Mouse (Mus musculus) large intestine, adult 2 months (tissue): ENCODE measurements at regions not wholly inside any gene's neighbourhood (a gene's known extent, or its start where the extent isn't known, plus 50 kb on each side); places are given as distances from the start of the nearest gene placed in this dataset.

Experiments
- DNase-seq: peaks from one replicate; pipeline ENCODE4 v3.0.0-alpha.2; 2012; ENCODE audit warnings: low read depth, low spot score
- WGBS: fragments of 180-500 bp; shearing (Covaris S2); methylation state at CpG from one replicate; pipeline ENCODE4 v1.1.7; 2018; 5-methylcytosine and 5-hydroxymethylcytosine counted together

GRCm38 (mm10) chr16:95647854-95648253, 54.0 kb upstream of the Ets2 start:
- DNase-seq = peak; percentile 46
- WGBS = 10% methylated on average over 13 of the region's 13 CpGs

- WGBS = 57% methylated on average over 15 of the region's 15 CpGs
- no peak for DNase-seq
These were observed 56.6 kb upstream of the Erg start for GRCm38 (mm10) chr16:95642784-95643590.

DNA sequence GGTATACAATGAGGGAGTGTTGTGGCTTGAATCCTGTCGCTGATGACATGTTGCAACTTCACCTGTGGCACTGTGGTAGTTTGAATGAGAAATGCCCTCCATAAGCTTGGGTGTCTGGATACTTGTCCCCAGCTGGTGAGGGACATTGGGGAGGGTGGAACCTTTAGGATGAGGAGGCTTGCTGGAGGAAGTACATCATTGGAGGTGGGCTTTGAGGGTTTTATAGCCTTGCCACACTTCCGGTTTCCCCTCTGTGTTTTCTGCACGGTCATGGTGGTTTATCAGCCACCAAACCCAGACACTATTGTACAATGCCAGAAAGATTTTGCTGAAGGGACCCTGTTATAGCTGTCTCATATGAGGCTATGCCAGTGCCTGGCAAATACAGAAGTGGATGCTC, 54.3 kb upstream of the Erg start:
- 75% methylated on average over 3 of the region's 3 CpGs for WGBS
- DNase-seq = no peak

GRCm38 (mm10) chr16:95639677-95640076, 53.3 kb upstream of the Erg start:
- 80% methylated on average over 3 of the region's 3 CpGs for WGBS
- no peak for DNase-seq

GRCm38 (mm10) chr16:95637850-95638249, 51.5 kb upstream of the Erg start:
- WGBS = 65% methylated on average over 7 of the region's 7 CpGs
- no peak for DNase-seq

DNA sequence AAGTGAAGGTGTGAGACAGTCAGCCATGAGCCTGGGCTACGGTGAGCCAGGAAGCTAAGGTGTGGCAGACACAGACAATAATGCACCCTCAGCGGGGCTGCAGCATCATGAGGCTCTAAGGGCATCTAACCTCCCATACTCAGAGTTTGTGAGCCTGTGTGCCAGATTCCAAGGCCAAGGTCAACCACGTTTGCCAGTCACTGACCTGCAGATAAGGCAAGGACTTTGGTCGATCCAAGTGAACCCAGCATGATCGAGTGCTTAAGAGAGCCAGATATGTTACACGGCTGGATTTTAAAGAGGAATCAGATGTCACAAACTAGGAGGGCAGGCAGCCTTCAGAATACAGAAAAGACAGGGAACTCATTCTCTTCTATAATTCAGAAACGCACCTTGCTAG, 50.2 kb upstream of the Erg start:
- no peak for DNase-seq
- 33% methylated on average over 7 of the region's 7 CpGs for WGBS
